Mouse (Mus musculus) embryo, embryonic 11.5 days (tissue): ENCODE measurements around the gene Klhl6.

Experiments used
- DNase-seq: peaks from one replicate; pipeline ENCODE4 v3.0.0-alpha.2; 2012; ENCODE audit warnings: low read depth, low spot score

Klhl6 gene

GRCm38 (mm10) chr16:19969506-19969905 is 13.3 kb downstream of the Klhl6 start:
- DNase-seq = no peak

- no peak for DNase-seq
These were observed 14.2 kb downstream of the Klhl6 start for GRCm38 (mm10) chr16:19968666-19969065.

- no peak for DNase-seq
These were observed 14.9 kb downstream of the Klhl6 start for GRCm38 (mm10) chr16:19967897-19968392.

- DNase-seq = no peak
These were observed 15.9 kb downstream of the Klhl6 start for GRCm38 (mm10) chr16:19966976-19967375.

GRCm38 (mm10) chr16:19966437-19966836 is 16.4 kb downstream of the Klhl6 start:
- no peak for DNase-seq

- no peak for DNase-seq
These were observed 19.9 kb downstream of the Klhl6 start for GRCm38 (mm10) chr16:19962951-19963350.

GRCm38 (mm10) chr16:19961070-19961469 is 21.8 kb downstream of the Klhl6 start:
- DNase-seq = no peak

GRCm38 (mm10) chr16:19960407-19961058 is 22.3 kb downstream of the Klhl6 start:
- DNase-seq = no peak

- DNase-seq = no peak
These were observed 25.8 kb downstream of the Klhl6 start for GRCm38 (mm10) chr16:19957051-19957450.

- no peak for DNase-seq
These were observed 35.5 kb downstream of the Klhl6 start for GRCm38 (mm10) chr16:19947336-19947735.

- no peak for DNase-seq
These were observed 36.1 kb downstream of the Klhl6 start for GRCm38 (mm10) chr16:19946578-19947298.

GRCm38 (mm10) chr16:19920823-19921222 is 62.0 kb downstream of the Klhl6 start:
- no peak for DNase-seq

- DNase-seq = no peak
These were observed 64.6 kb downstream of the Klhl6 start for GRCm38 (mm10) chr16:19918286-19918685.

GRCm38 (mm10) chr16:19912582-19912981 is 70.3 kb downstream of the Klhl6 start:
- no peak for DNase-seq

GRCm38 (mm10) chr16:19908291-19908690 is 74.5 kb downstream of the Klhl6 start:
- DNase-seq = no peak

GRCm38 (mm10) chr16:19907103-19907502 is 75.7 kb downstream of the Klhl6 start:
- peak; percentile 24 for DNase-seq

- DNase-seq = no peak
These were observed 77.9 kb downstream of the Klhl6 start for GRCm38 (mm10) chr16:19904734-19905479.

- DNase-seq = no peak
These were observed 79.0 kb downstream of the Klhl6 start for GRCm38 (mm10) chr16:19903792-19904191.
